Mouse (Mus musculus) cortical plate, adult 2 months (tissue): ENCODE data around the gene Tada3.

Experiments used
- CTCF ChIP-seq: fragments of 200-500 bp; IDR thresholded peaks from 2 replicates; pipeline ENCODE4 v1.5.1; 2011; ENCODE audit warnings: mild to moderate bottlenecking, control low read depth, low read length; ENCODE audit not compliant: insufficient read depth; ENCODE audit errors: extremely low read depth
- POLR2A ChIP-seq: fragments of 200-500 bp; IDR thresholded peaks from 2 replicates; pipeline ENCODE4 v1.6.1; 2011; ENCODE audit warnings: mild to moderate bottlenecking, low read length, control low read depth; ENCODE audit not compliant: insufficient read depth; ENCODE audit errors: extremely low read depth

DNA sequence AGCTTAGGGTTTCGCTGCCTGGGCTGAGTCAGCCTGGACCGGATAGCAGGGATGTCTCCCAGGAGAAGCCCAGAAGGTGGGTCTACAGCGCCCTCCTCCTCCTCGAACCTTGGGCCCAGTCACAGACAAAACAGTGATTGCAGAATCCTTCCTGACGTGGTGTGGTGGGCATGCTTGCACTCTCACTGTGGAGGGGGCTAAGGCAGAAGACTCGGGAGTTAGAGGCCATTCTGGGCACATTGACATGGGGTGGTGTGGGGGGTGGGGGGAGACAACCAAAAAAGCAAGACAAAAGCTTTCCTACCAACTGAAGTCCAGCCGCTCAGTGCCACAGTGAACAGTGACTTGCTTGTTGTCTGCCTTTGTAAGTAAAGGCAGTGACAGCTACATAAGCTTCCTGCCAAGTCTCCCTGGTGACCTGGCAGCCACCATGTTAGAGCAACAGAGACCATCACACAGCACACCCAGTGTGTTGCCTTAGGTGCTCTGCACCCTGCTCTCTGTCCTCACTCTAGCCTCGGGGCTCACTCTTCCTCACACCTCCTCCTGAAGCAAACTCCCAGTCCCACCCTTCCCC lies 6.8 kb upstream of the Tada3 start:
- TF ChIP-seq POLR2A (no peak), CTCF (no peak)
